Mouse (Mus musculus): ENCODE measurements around the gene Ccdc172. TPM values are rescaled to one million over a fixed set of nuclear protein-coding genes. Genes with fewer than 3 reads are reported as not detected.

Ccdc172 gene
- polyA plus RNA-seq, 1 experiment from 2014 or later: not detected

GRCm38 (mm10) chr19:58525457-58526239 is 13.9 kb downstream of the Ccdc172 start:
- Histone ChIP-seq H3K9me3 (no peaks in the 10 kb centered on the region), H3K4me1 (replicated peaks) (peaks cover 11% of the 10 kb centered on the region), H3K9ac (no peak overlapping the region), H3K4me2 (no peak overlapping the region), H3K27ac (replicated peaks) (no peak overlapping the region), H3K4me3 (no peak overlapping the region), H3K36me3 (no peaks in the 10 kb centered on the region), H3K27me3 (no peaks in the 10 kb centered on the region)
- ATAC-seq (ENCODE audit: low read depth): no peak
- 73% methylated on average over 12 of the region's 12 CpGs for WGBS

- H3K9me3 ChIP-seq: no peaks in the 10 kb centered on the region
- no peak for ATAC-seq (ENCODE audit: low read depth)
- no peak overlapping the region for H3K4me2 ChIP-seq
- H3K4me3 ChIP-seq: no peak overlapping the region
- no peaks in the 10 kb centered on the region for H3K4me1 ChIP-seq (replicated peaks)
- no peak overlapping the region for H3K9ac ChIP-seq
- H3K36me3 ChIP-seq: no peaks in the 10 kb centered on the region
- H3K27ac ChIP-seq (replicated peaks): no peak overlapping the region
- H3K27me3 ChIP-seq: no peaks in the 10 kb centered on the region
- WGBS: 96% methylated on average over 3 of the region's 3 CpGs
Measured at GRCm38 (mm10) chr19:58533077-58533476, 21.3 kb downstream of the Ccdc172 start.

GRCm38 (mm10) chr19:58536691-58537090 is 24.9 kb downstream of the Ccdc172 start:
- no peak overlapping the region for H3K4me3 ChIP-seq
- no peaks in the 10 kb centered on the region for H3K4me1 ChIP-seq (replicated peaks)
- no peak for ATAC-seq (ENCODE audit: low read depth)
- H3K4me2 ChIP-seq: no peak overlapping the region
- H3K9ac ChIP-seq: no peak overlapping the region
- WGBS: 92% methylated on average over 10 of the region's 10 CpGs
- H3K27me3 ChIP-seq: no peaks in the 10 kb centered on the region
- H3K36me3 ChIP-seq: no peaks in the 10 kb centered on the region
- no peaks in the 10 kb centered on the region for H3K9me3 ChIP-seq
- H3K27ac ChIP-seq (replicated peaks): no peak overlapping the region

- H3K27ac ChIP-seq (replicated peaks): no peak overlapping the region
- no peak for ATAC-seq (ENCODE audit: low read depth)
- no peaks in the 10 kb centered on the region for H3K9me3 ChIP-seq
- H3K36me3 ChIP-seq: no peaks in the 10 kb centered on the region
- no peak overlapping the region for H3K4me3 ChIP-seq
- WGBS: 84% methylated on average over 5 of the region's 5 CpGs
- H3K27me3 ChIP-seq: no peaks in the 10 kb centered on the region
- no peak overlapping the region for H3K9ac ChIP-seq
- no peak overlapping the region for H3K4me2 ChIP-seq
- H3K4me1 ChIP-seq (replicated peaks): no peaks in the 10 kb centered on the region
Measured at GRCm38 (mm10) chr19:58540396-58540795, 28.6 kb downstream of the Ccdc172 start.

GRCm38 (mm10) chr19:58548367-58548766 is 36.6 kb downstream of the Ccdc172 start:
- no peak overlapping the region for H3K4me2 ChIP-seq
- WGBS: 69% methylated on average over 4 of the region's 4 CpGs
- H3K4me1 ChIP-seq (replicated peaks): no peaks in the 10 kb centered on the region
- H3K9me3 ChIP-seq: no peaks in the 10 kb centered on the region
- no peak for ATAC-seq (ENCODE audit: low read depth)
- H3K27me3 ChIP-seq: no peaks in the 10 kb centered on the region
- no peaks in the 10 kb centered on the region for H3K36me3 ChIP-seq
- no peak overlapping the region for H3K4me3 ChIP-seq
- no peak overlapping the region for H3K9ac ChIP-seq
- no peak overlapping the region for H3K27ac ChIP-seq (replicated peaks)

GRCm38 (mm10) chr19:58550489-58550888 is 38.7 kb downstream of the Ccdc172 start:
- Histone ChIP-seq H3K4me2 (no peak overlapping the region), H3K36me3 (no peaks in the 10 kb centered on the region), H3K9ac (no peak overlapping the region), H3K27me3 (no peaks in the 10 kb centered on the region), H3K27ac (replicated peaks) (no peak overlapping the region), H3K4me3 (no peak overlapping the region), H3K4me1 (replicated peaks) (no peaks in the 10 kb centered on the region; the same call in 1 of the 2 replicates), H3K9me3 (no peaks in the 10 kb centered on the region)
- no peak for ATAC-seq (ENCODE audit: low read depth)
- 70% methylated on average over 1 of the region's 1 CpGs for WGBS

GRCm38 (mm10) chr19:58550916-58551315 is 39.1 kb downstream of the Ccdc172 start:
- no peaks in the 10 kb centered on the region for H3K36me3 ChIP-seq
- no peak overlapping the region for H3K27ac ChIP-seq (replicated peaks)
- no peak overlapping the region for H3K9ac ChIP-seq
- no peaks in the 10 kb centered on the region; the same call in 1 of the 2 replicates for H3K4me1 ChIP-seq (replicated peaks)
- no peaks in the 10 kb centered on the region for H3K27me3 ChIP-seq
- ATAC-seq (ENCODE audit: low read depth): no peak
- H3K4me2 ChIP-seq: no peak overlapping the region
- no peak overlapping the region for H3K4me3 ChIP-seq
- 77% methylated on average over 3 of the region's 3 CpGs for WGBS
- no peaks in the 10 kb centered on the region for H3K9me3 ChIP-seq

- no peak overlapping the region for H3K27ac ChIP-seq (replicated peaks)
- 71% methylated on average over 2 of the region's 2 CpGs for WGBS
- no peaks in the 10 kb centered on the region for H3K9me3 ChIP-seq
- no peak overlapping the region for H3K4me2 ChIP-seq
- no peak for ATAC-seq (ENCODE audit: low read depth)
- H3K36me3 ChIP-seq: no peaks in the 10 kb centered on the region
- H3K27me3 ChIP-seq: no peaks in the 10 kb centered on the region
- no peak overlapping the region for H3K4me3 ChIP-seq
- no peak overlapping the region for H3K9ac ChIP-seq
- H3K4me1 ChIP-seq (replicated peaks): no peaks in the 10 kb centered on the region; the same call in 1 of the 2 replicates
Measured at GRCm38 (mm10) chr19:58554974-58555373, 43.2 kb downstream of the Ccdc172 start.

- Histone ChIP-seq H3K4me2 (no peak overlapping the region), H3K27me3 (no peaks in the 10 kb centered on the region), H3K36me3 (no peaks in the 10 kb centered on the region), H3K4me3 (no peak overlapping the region), H3K4me1 (replicated peaks) (no peaks in the 10 kb centered on the region; the same call in 1 of the 2 replicates), H3K9me3 (no peaks in the 10 kb centered on the region), H3K9ac (no peak overlapping the region), H3K27ac (replicated peaks) (no peak overlapping the region)
- WGBS: 49% methylated on average over 5 of the region's 5 CpGs
- no peak for ATAC-seq (ENCODE audit: low read depth)
Measured at GRCm38 (mm10) chr19:58558352-58558751, 46.6 kb downstream of the Ccdc172 start.

- no peak overlapping the region for H3K9ac ChIP-seq
- no peaks in the 10 kb centered on the region for H3K27me3 ChIP-seq
- no peak overlapping the region for H3K4me3 ChIP-seq
- no peak for ATAC-seq (ENCODE audit: low read depth)
- H3K4me2 ChIP-seq: no peak overlapping the region
- no peak overlapping the region for H3K27ac ChIP-seq (replicated peaks)
- WGBS: 88% methylated on average over 7 of the region's 7 CpGs
- no peaks in the 10 kb centered on the region for H3K9me3 ChIP-seq
- no peaks in the 10 kb centered on the region for H3K36me3 ChIP-seq
- no peaks in the 10 kb centered on the region for H3K4me1 ChIP-seq (replicated peaks)
Measured at GRCm38 (mm10) chr19:58562301-58562815, 50.6 kb downstream of the Ccdc172 start.

- H3K9me3 ChIP-seq: no peaks in the 10 kb centered on the region
- no peak for ATAC-seq (ENCODE audit: low read depth)
- WGBS: 73% methylated on average over 2 of the region's 2 CpGs
- no peak overlapping the region for H3K9ac ChIP-seq
- no peak overlapping the region for H3K4me3 ChIP-seq
- H3K27ac ChIP-seq (replicated peaks): no peak overlapping the region
- H3K4me1 ChIP-seq (replicated peaks): no peaks in the 10 kb centered on the region
- H3K36me3 ChIP-seq: no peaks in the 10 kb centered on the region
- H3K27me3 ChIP-seq: no peaks in the 10 kb centered on the region
- H3K4me2 ChIP-seq: no peak overlapping the region
Measured at GRCm38 (mm10) chr19:58571566-58571965, 59.8 kb downstream of the Ccdc172 start.

GRCm38 (mm10) chr19:58572429-58573071 is 60.8 kb downstream of the Ccdc172 start:
- Histone ChIP-seq H3K36me3 (no peaks in the 10 kb centered on the region), H3K27ac (replicated peaks) (no peak overlapping the region), H3K9ac (no peak overlapping the region), H3K4me3 (no peak overlapping the region), H3K27me3 (no peaks in the 10 kb centered on the region), H3K4me2 (no peak overlapping the region), H3K4me1 (replicated peaks) (no peaks in the 10 kb centered on the region), H3K9me3 (no peaks in the 10 kb centered on the region)
- 50% methylated on average over 11 of the region's 11 CpGs for WGBS
- ATAC-seq (ENCODE audit: low read depth): no peak

All from neural tube, embryonic 13.5 days (tissue).